Mouse (Mus musculus) liver, embryonic 11.5 days (tissue): ENCODE measurements at regions not wholly inside any gene's neighbourhood (a gene's known extent, or its start where the extent isn't known, plus 50 kb on each side); places are given as distances from the start of the nearest gene placed in this dataset.

Experiments used
- ATAC-seq: fragments of 200-750 bp; cut with Nextera tagmentation; replicated peaks from 2 replicates; pipeline ENCODE4 v1.8.0; 2017; ENCODE audit warnings: moderate number of reproducible peaks, mild to moderate bottlenecking, moderate TSS enrichment, moderate library complexity; ENCODE audit not compliant: low FRiP score
- DNase-seq: peaks from one replicate; pipeline ENCODE4 v3.0.0-alpha.2; 2017; ENCODE audit warnings: low spot score
- H3K27ac ChIP-seq: fragments of 300-500 bp; sonication (generic); 2 replicates; pipeline ENCODE4 v1.5.1; 2014; ENCODE audit warnings: mild to moderate bottlenecking, low read depth, low read length, control low read depth
- H3K27me3 ChIP-seq: fragments of 300-500 bp; sonication (generic); replicated peaks from 2 replicates; pipeline ENCODE4 v1.6.1; 2014; ENCODE audit warnings: low read length, mixed read lengths; ENCODE audit not compliant: control insufficient read depth, insufficient read depth
- H3K36me3 ChIP-seq: fragments of 300-500 bp; sonication (generic); 2 replicates; pipeline ENCODE4 v1.6.1; 2014; ENCODE audit warnings: mild to moderate bottlenecking, low read length, moderate library complexity, mixed read lengths; ENCODE audit not compliant: control insufficient read depth, insufficient read depth
- H3K4me1 ChIP-seq: fragments of 300-500 bp; sonication (generic); replicated peaks from 2 replicates; pipeline ENCODE4 v1.6.1; 2014; ENCODE audit warnings: low read length, mixed read lengths; ENCODE audit not compliant: control insufficient read depth, insufficient read depth
- H3K4me2 ChIP-seq: fragments of 300-500 bp; sonication (generic); 2 replicates; pipeline ENCODE4 v1.6.1; 2014; ENCODE audit warnings: mild to moderate bottlenecking, control low read depth, moderate library complexity
- H3K4me3 ChIP-seq: fragments of 300-500 bp; sonication (generic); 2 replicates; pipeline ENCODE4 v1.5.1; 2014; ENCODE audit warnings: low read depth, low read length, control low read depth
- H3K9ac ChIP-seq: fragments of 300-500 bp; sonication (generic); 2 replicates; pipeline ENCODE4 v1.6.1; 2014; ENCODE audit warnings: low read depth, low read length, control low read depth
- H3K9me3 ChIP-seq: fragments of 300-500 bp; sonication (generic); 2 replicates; pipeline ENCODE4 v1.6.1; 2016; ENCODE audit warnings: low read length, inconsistent platforms, mixed read lengths; ENCODE audit not compliant: control insufficient read depth
- WGBS: fragments of 180-500 bp; shearing (Covaris S2); extraction: QIAGEN DNeasy Blood & Tissue Kit; methylation state at CpG from one replicate; pipeline ENCODE4 v1.1.7; 2014; 5-methylcytosine and 5-hydroxymethylcytosine counted together

GRCm38 (mm10) chr7:136390066-136390465 lies 504.3 kb upstream of the Mgmt start:
- ATAC-seq: no peak
- no peak overlapping the region for H3K27ac ChIP-seq
- H3K9ac ChIP-seq: no peak overlapping the region
- H3K36me3 ChIP-seq: no peaks in the 10 kb centered on the region
- H3K4me3 ChIP-seq: no peak overlapping the region
- H3K4me2 ChIP-seq: no peak overlapping the region
- H3K27me3 ChIP-seq: no peaks in the 10 kb centered on the region
- no peaks in the 10 kb centered on the region for H3K4me1 ChIP-seq
- DNase-seq: no peak
- no peaks in the 10 kb centered on the region for H3K9me3 ChIP-seq
- WGBS: 51% methylated on average over 8 of the region's 8 CpGs

GRCm38 (mm10) chr7:136393454-136393853 lies 501.0 kb upstream of the Mgmt start:
- Histone ChIP-seq H3K4me1 (no peaks in the 10 kb centered on the region), H3K27ac (no peak overlapping the region), H3K4me2 (no peak overlapping the region), H3K4me3 (no peak overlapping the region), H3K9ac (no peak overlapping the region), H3K36me3 (no peaks in the 10 kb centered on the region), H3K27me3 (no peaks in the 10 kb centered on the region), H3K9me3 (no peaks in the 10 kb centered on the region)
- no peak for DNase-seq
- no peak for ATAC-seq
- 81% methylated on average over 6 of the region's 6 CpGs for WGBS

- 67% methylated on average over 2 of the region's 2 CpGs for WGBS
- no peaks in the 10 kb centered on the region for H3K27me3 ChIP-seq
- no peaks in the 10 kb centered on the region for H3K36me3 ChIP-seq
- H3K9ac ChIP-seq: no peak overlapping the region
- DNase-seq (no peak), ATAC-seq (no peak)
- H3K4me1 ChIP-seq: no peaks in the 10 kb centered on the region
- H3K9me3 ChIP-seq: no peaks in the 10 kb centered on the region
- no peak overlapping the region for H3K27ac ChIP-seq
- no peak overlapping the region for H3K4me3 ChIP-seq
- H3K4me2 ChIP-seq: no peak overlapping the region
Observed at GRCm38 (mm10) chr7:136395838-136396237, 498.6 kb upstream of the Mgmt start.

- ATAC-seq (no peak), DNase-seq (no peak)
- Histone ChIP-seq H3K4me2 (no peak overlapping the region), H3K9ac (no peak overlapping the region), H3K36me3 (no peaks in the 10 kb centered on the region), H3K9me3 (no peaks in the 10 kb centered on the region), H3K4me3 (no peak overlapping the region), H3K4me1 (no peaks in the 10 kb centered on the region), H3K27me3 (no peaks in the 10 kb centered on the region), H3K27ac (no peak overlapping the region)
- WGBS: 83% methylated on average over 4 of the region's 4 CpGs
Observed at GRCm38 (mm10) chr7:136397101-136397500, 497.3 kb upstream of the Mgmt start.

- no peaks in the 10 kb centered on the region for H3K4me1 ChIP-seq
- H3K27me3 ChIP-seq: no peaks in the 10 kb centered on the region
- H3K4me2 ChIP-seq: no peak overlapping the region
- no peaks in the 10 kb centered on the region for H3K9me3 ChIP-seq
- H3K27ac ChIP-seq: no peak overlapping the region
- no peak for ATAC-seq
- H3K9ac ChIP-seq: no peak overlapping the region
- H3K36me3 ChIP-seq: no peaks in the 10 kb centered on the region
- 83% methylated on average over 8 of the region's 8 CpGs for WGBS
- DNase-seq: no peak
- no peak overlapping the region for H3K4me3 ChIP-seq
Observed at GRCm38 (mm10) chr7:136402688-136403597, 491.5 kb upstream of the Mgmt start.

GRCm38 (mm10) chr7:136405391-136405790 lies 489.0 kb upstream of the Mgmt start:
- Histone ChIP-seq H3K27me3 (no peaks in the 10 kb centered on the region), H3K4me1 (no peaks in the 10 kb centered on the region), H3K36me3 (no peaks in the 10 kb centered on the region), H3K9ac (no peak overlapping the region), H3K4me2 (no peak overlapping the region), H3K9me3 (no peaks in the 10 kb centered on the region), H3K27ac (no peak overlapping the region), H3K4me3 (no peak overlapping the region)
- DNase-seq (no peak), ATAC-seq (no peak)
- WGBS: 80% methylated on average over 8 of the region's 8 CpGs

- no peak overlapping the region for H3K4me2 ChIP-seq
- H3K27ac ChIP-seq: no peak overlapping the region
- WGBS: 65% methylated on average over 20 of the region's 20 CpGs
Observed at GRCm38 (mm10) chr7:136406258-136407100, 487.9 kb upstream of the Mgmt start.

GRCm38 (mm10) chr7:136414808-136415207 lies 479.6 kb upstream of the Mgmt start:
- Histone ChIP-seq H3K36me3 (no peaks in the 10 kb centered on the region), H3K9ac (no peak overlapping the region), H3K27me3 (no peaks in the 10 kb centered on the region), H3K4me3 (no peak overlapping the region), H3K9me3 (no peaks in the 10 kb centered on the region), H3K27ac (no peak overlapping the region), H3K4me2 (no peak overlapping the region), H3K4me1 (no peaks in the 10 kb centered on the region)
- WGBS: 76% methylated on average over 8 of the region's 8 CpGs
- ATAC-seq: no peak
- no peak for DNase-seq

More at GRCm38 (mm10) chr7:136406258-136407100, 487.9 kb upstream of the Mgmt start:
- Histone ChIP-seq H3K27me3 (no peaks in the 10 kb centered on the region), H3K9me3 (no peaks in the 10 kb centered on the region), H3K4me3 (no peak overlapping the region), H3K4me1 (no peaks in the 10 kb centered on the region), H3K9ac (no peak overlapping the region), H3K36me3 (no peaks in the 10 kb centered on the region)
- DNase-seq (no peak), ATAC-seq (no peak)
